Mouse (Mus musculus) Patski (cell line): Measurements from ENCODE around the gene Igfbp2. TPM values are rescaled to one million over a fixed set of nuclear protein-coding genes. Genes with fewer than 3 reads are reported as not detected.

Experiments used
- ATAC-seq: fragments of 100-300 bp; one replicate; pipeline ENCODE4 v1.8.0; 2021
- CTCF ChIA-PET: fragments of 350-600 bp; sonication (Branson Sonifier 250); formaldehyde crosslinking; loops from one replicate; lab custom pipeline; 2022; ENCODE audit warnings: inconsistent platforms; lab: Charles Lee
- POLR2A ChIA-PET: fragments of 350-600 bp; sonication (Branson Sonifier 250); formaldehyde crosslinking; loops from one replicate; lab custom pipeline; 2022; ENCODE audit warnings: antibody characterized with exemption, inconsistent platforms; lab: Charles Lee
- DNase-seq: peaks from one replicate; pipeline ENCODE4 v3.0.0-alpha.2; 2011; ENCODE audit warnings: low read depth, low spot score
- H3K27me3 ChIP-seq: fragments of 371-371 bp; one replicate; pipeline ENCODE4 v1.5.1; 2021
- CTCF ChIP-seq: fragments of 100-300 bp; IDR thresholded peaks from one replicate; pipeline ENCODE4 v1.5.1; 2021
- in situ Hi-C: fragments of 300-500 bp; cut with MboI; formaldehyde crosslinking; loops from 3 replicates; pipeline ENCODE4 v1.11.1; 2018; ENCODE audit warnings: low pct_unique_long_range_greater_than_20kb, mixed read lengths
- polyA plus RNA-seq: library from polyadenylated mRNA; unstranded; gene quantifications from one replicate; pipeline ENCODE4 v1.2.3, GENCODE M21; 2021

The Igfbp2 gene
- polyA plus RNA-seq, 1 experiment from 2014 or later = 1,427 TPM

DNA sequence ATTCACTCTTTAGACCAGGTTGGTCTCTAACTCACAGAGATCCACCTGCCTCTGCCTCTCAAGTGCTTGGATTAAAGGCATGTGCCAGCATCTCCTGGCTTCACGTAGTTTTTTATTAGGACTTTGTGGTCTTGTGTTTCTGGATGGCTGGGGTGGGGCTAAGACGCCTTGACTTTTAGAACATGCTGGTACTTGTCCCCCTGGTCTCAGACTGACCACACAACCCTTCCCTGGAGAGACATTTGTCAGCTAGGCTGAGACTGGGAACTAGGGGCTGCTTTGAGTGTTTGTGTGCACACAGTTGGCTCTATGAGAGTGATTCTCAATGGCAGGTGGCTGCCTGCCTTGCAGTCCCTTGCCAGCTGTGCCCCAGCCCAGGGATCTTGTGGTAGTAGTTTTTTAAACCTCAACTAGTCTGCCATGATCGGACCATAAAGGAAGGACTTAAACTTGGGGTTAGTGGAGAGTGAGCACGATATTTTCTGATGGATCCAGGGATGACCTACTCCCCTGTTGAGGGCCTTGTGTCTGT lies 23.6 kb downstream of the Igfbp2 start:
- H3K27me3 ChIP-seq = no peaks in the 10 kb centered on the region
- CTCF ChIA-PET = interaction anchor here (0.8 kb wide), 1 partner anchor 129 kb away, joined by 4 read pairs; no protein-coding TSS in a partner anchor
- in situ Hi-C loops = loop anchor here (25.0 kb wide), 2 partner anchors 1189 to 1761 kb away; no protein-coding TSS in a partner anchor
- POLR2A ChIA-PET = no interaction called here
- DNase-seq (no peak), ATAC-seq (no peak)
- TF ChIP-seq CTCF = no peak

GRCm38 (mm10) chr1:72849037-72849436 lies 24.7 kb downstream of the Igfbp2 start:
- POLR2A ChIA-PET = no interaction called here
- no peak for TF ChIP-seq CTCF
- in situ Hi-C loops = loop anchor here (25.0 kb wide), 2 partner anchors 1188 to 1762 kb away; no protein-coding TSS in a partner anchor
- no peak for DNase-seq
- H3K27me3 ChIP-seq = no peaks in the 10 kb centered on the region
- ATAC-seq = no peak
- CTCF ChIA-PET = interaction anchor here (0.8 to 0.9 kb wide), 2 partner anchors 13 to 130 kb away, joined by 3 to 4 read pairs; no protein-coding TSS in a partner anchor

GRCm38 (mm10) chr1:72853759-72854158 lies 29.5 kb downstream of the Igfbp2 start:
- DNase-seq (no peak), ATAC-seq (no peak)
- POLR2A ChIA-PET = interaction anchor here (0.5 to 1.8 kb wide), 4 partner anchors 16 to 248 kb away, joined by 3 to 5 read pairs (median 4); no protein-coding TSS in a partner anchor
- no peak for TF ChIP-seq CTCF
- CTCF ChIA-PET = interaction anchor here (0.7 to 10.1 kb wide), 6 partner anchors 9 to 268 kb away, joined by 3 to 118 read pairs (median 4); no protein-coding TSS in a partner anchor
- in situ Hi-C loops = loop anchor here (5.0 kb wide), 1 partner anchor 136 kb away; no protein-coding TSS in a partner anchor
- H3K27me3 ChIP-seq = no peaks in the 10 kb centered on the region

GRCm38 (mm10) chr1:72854337-72855237 lies 30.3 kb downstream of the Igfbp2 start:
- ChIA-PET CTCF (interaction anchor here (0.7 to 10.1 kb wide), 14 partner anchors 10 to 971 kb away, joined by 3 to 118 read pairs (median 4); no protein-coding TSS in a partner anchor), POLR2A (interaction anchor here (0.5 to 2.2 kb wide), 9 partner anchors 9 to 249 kb away, joined by 3 to 9 read pairs (median 4); no protein-coding TSS in a partner anchor)
- no peaks in the 10 kb centered on the region for H3K27me3 ChIP-seq
- ATAC-seq (peak; percentile 61), DNase-seq (no peak)
- in situ Hi-C loops = loop anchor here (5.0 kb wide), 1 partner anchor 137 kb away; no protein-coding TSS in a partner anchor
- TF ChIP-seq CTCF = no peak

- ATAC-seq (no peak), DNase-seq (no peak)
- ChIA-PET CTCF (interaction anchor here (0.7 to 10.1 kb wide), 7 partner anchors 15 to 970 kb away, joined by 3 to 118 read pairs (median 3); no protein-coding TSS in a partner anchor), POLR2A (interaction anchor here (2.1 to 2.2 kb wide), 2 partner anchors 136 to 140 kb away, joined by 6 to 9 read pairs; no protein-coding TSS in a partner anchor)
- no peak for TF ChIP-seq CTCF
- no peaks in the 10 kb centered on the region for H3K27me3 ChIP-seq
- in situ Hi-C loops = no loop called here
These were observed 31.4 kb downstream of the Igfbp2 start for GRCm38 (mm10) chr1:72855729-72856128.

DNA sequence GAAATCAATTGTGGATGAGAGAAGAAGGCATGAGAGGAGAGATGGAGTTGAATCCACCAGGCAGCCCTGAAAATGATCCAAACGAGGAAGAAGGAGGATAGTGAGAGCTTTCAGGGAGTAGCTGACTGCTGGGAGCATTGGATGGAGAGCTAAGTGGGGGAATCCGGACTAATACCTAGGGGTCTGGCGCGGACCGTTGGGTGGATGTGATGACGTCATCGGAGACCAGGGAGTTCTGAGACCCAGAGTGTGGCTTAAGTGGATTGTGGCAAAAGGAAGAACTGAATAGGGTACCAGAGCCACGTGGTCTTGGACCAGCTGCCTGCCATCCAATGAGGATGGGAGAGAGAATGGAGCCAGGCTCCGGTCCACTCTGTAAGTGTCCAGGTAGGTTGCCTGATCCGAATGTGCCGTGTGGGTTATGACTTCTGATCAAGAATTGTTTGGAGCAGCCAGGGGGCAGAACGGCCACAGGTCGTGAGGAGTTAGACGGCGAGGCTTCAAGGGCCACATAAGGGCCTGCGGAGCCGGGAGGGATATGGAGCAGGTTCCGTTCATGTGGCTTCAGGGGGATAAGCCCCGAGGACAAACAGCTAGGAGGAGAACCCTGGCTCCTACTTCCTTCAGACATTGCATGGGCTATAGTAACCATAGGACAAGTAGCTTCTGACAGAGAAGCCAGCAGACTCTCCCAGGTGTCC lies 32.1 kb downstream of the Igfbp2 start:
- TF ChIP-seq CTCF = no peak
- ChIA-PET POLR2A (interaction anchor here (2.1 to 2.2 kb wide), 2 partner anchors 137 to 141 kb away, joined by 6 to 9 read pairs; no protein-coding TSS in a partner anchor), CTCF (interaction anchor here (0.7 to 10.1 kb wide), 4 partner anchors 126 to 970 kb away, joined by 3 to 118 read pairs (median 4); no protein-coding TSS in a partner anchor)
- no peaks in the 10 kb centered on the region for H3K27me3 ChIP-seq
- in situ Hi-C loops = no loop called here
- no peak for ATAC-seq
- no peak for DNase-seq

DNA sequence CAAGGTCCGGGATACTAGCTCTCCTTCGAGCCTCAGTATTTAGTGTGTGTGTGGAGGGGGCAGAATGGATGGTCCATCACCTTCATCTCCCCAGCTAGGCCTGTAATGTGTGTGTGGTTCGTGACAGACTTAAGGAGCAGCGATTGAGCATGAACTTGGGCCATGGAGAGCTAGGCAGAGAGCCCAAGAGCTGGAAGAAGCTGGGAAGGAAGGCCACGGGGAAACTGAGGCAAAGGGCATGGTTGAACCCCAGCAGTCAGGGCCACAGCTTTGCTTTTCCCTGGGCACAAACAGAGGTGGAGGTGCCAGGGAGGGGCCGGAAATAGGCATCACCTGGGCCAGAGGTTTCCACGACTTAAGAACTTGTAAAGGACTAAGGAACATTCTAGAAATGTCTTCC lies 32.8 kb downstream of the Igfbp2 start:
- in situ Hi-C loops = no loop called here
- H3K27me3 ChIP-seq = no peaks in the 10 kb centered on the region
- ChIA-PET CTCF (interaction anchor here (10.1 kb wide), 1 partner anchor 139 kb away, joined by 118 read pairs; no protein-coding TSS in a partner anchor), POLR2A (interaction anchor here (1.3 to 2.1 kb wide), 2 partner anchors 17 to 141 kb away, joined by 3 to 6 read pairs; no protein-coding TSS in a partner anchor)
- DNase-seq (no peak), ATAC-seq (no peak)
- no peak for TF ChIP-seq CTCF

DNA sequence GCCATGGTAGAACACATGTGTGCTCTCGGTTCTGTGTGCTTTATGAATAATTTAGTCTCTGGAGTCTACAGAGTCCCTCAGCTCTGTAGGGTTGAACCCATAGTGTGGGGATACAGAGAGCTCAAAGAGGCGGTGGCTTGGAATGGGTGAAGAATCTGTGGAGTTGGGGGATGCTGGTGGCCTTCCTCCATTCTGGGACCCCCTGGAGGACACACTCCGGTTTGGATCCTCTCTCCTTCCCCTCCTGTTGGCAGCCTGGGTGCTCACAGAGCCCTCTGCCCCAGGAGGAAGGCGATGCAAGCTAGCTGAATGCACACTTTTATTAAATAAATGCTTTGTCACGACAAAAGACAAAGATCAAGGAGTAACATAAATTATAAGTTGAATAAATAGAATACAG lies 33.3 kb downstream of the Igfbp2 start:
- H3K27me3 ChIP-seq = no peaks in the 10 kb centered on the region
- in situ Hi-C loops = no loop called here
- DNase-seq = no peak
- no peak for TF ChIP-seq CTCF
- POLR2A ChIA-PET = interaction anchor here (1.3 kb wide), 1 partner anchor 16 kb away, joined by 3 read pairs; no protein-coding TSS in a partner anchor
- no peak for ATAC-seq
- CTCF ChIA-PET = interaction anchor here (10.1 kb wide), 1 partner anchor 139 kb away, joined by 118 read pairs; no protein-coding TSS in a partner anchor

DNA sequence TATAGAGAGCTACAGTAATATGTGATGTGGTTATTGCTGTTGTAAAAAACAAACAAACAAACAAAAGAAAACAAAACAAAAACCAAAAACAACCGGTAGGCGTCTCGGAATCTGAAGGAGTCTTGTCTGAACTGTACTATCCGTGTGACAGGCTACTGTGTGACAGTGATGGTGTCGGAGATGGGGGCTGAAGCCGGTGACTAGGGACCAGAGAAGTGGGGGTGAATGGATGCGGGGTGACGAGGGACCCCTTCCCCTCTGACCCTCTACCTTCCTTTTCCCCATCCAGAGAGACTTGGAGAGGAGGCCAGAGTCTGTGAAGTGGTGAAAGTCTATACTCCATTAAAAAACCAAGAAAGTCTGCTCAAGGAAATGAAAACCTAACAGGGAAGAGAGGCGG lies 34.0 kb downstream of the Igfbp2 start:
- ChIA-PET CTCF (interaction anchor here (10.1 kb wide), 1 partner anchor 140 kb away, joined by 118 read pairs; no protein-coding TSS in a partner anchor), POLR2A (interaction anchor here (1.3 kb wide), 1 partner anchor 16 kb away, joined by 3 read pairs; no protein-coding TSS in a partner anchor)
- in situ Hi-C loops = no loop called here
- no peaks in the 10 kb centered on the region for H3K27me3 ChIP-seq
- TF ChIP-seq CTCF = no peak
- no peak for DNase-seq
- no peak for ATAC-seq
